Mouse (Mus musculus): ENCODE data around the gene Rrbp1.

DNA sequence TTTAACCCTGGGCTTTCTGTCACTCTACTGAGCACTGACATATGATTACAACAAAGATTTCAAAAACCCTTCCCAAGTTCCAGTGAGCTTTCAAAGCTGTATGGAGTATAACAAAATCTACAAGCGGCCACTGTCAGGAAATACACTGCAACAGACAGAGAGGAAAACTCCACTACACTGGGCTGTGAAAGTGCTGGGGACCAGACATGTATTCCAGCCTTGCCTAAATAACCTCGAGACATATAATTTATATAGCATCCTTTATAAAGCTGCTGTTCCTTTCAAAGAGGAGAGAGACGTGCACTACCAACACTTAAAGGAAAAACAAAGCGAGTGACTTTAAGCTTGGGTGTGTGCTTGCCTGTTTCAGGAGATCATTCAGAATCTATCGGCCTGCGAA lies 4.4 kb downstream of the Rrbp1 start:
- TF ChIP-seq EP300 (IDR thresholded peaks at IDR 0.05; ENCODE audit: low read depth) (no peak), CTCF (IDR thresholded peaks at IDR 0.05; ENCODE audit: low read depth) (no peak)
